ENCODE assay signal across 10 mouse cellular contexts in the genomic region with DNA sequence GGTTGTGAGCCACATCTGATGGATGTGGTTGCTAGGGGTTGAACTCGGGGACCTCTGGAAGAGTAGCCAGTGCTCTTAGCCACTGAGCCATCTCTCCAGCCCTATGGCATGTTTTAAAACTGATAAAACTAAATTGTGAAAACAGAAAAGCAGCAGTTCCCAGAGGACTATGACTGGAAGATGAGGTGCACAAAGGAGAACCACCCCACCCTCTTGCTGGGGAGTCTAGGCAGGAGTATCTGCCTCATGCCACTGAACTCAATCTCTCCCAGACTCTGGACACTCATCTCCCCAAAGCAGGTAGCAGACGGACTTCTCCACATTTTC. TPM values are rescaled to one million over a fixed set of nuclear protein-coding genes. Genes with fewer than 3 reads are reported as not detected.
A peak's percentile ranks its signal among the peaks of the same experiment; 100 is the strongest.
DNase-seq lines count a peak whose midpoint lies in the region; ATAC-seq and TF ChIP-seq lines count a peak whose summit lies in the region.
"Had no signal": no experiment of that assay in that cellular context is flagged by ENCODE, and none has a peak within 500 bp of the region (broad histone marks: within the 10 kb centered on the region; RNA-seq: fewer than 3 reads in every experiment).

No protein-coding gene starts in this region.

- no peaks in the 10 kb centered on the region for H3K9me3 ChIP-seq in forebrain, embryonic 12.5 days
- H3K9me3 ChIP-seq in forebrain, postnatal 0 days (ENCODE audit: low read length), result no peaks in the 10 kb centered on the region
- no peaks in the 10 kb centered on the region for H3K9me3 ChIP-seq in lung, embryonic 16.5 days (ENCODE audit: control insufficient read depth, low read length)
- no peaks in the 10 kb centered on the region for H3K9me3 ChIP-seq in hindbrain, embryonic 14.5 days (ENCODE audit: control insufficient read depth, low read length)
- no peaks in the 10 kb centered on the region for H3K9me3 ChIP-seq in neural tube, embryonic 12.5 days

- no peak overlapping the region; the same call in 1 of the 2 replicates for H3K27ac ChIP-seq in forebrain, embryonic 12.5 days
- H3K27ac ChIP-seq in forebrain, postnatal 0 days (ENCODE audit: low read depth, low read length), result no peak overlapping the region
- peak overlapping the region; percentile 89 for H3K27ac ChIP-seq in lung, embryonic 16.5 days (ENCODE audit: low read length)
- H3K27ac ChIP-seq in hindbrain, embryonic 14.5 days, result no peak overlapping the region
- H3K27ac ChIP-seq in neural tube, embryonic 12.5 days, result no peak overlapping the region

- ATAC-seq in forebrain, embryonic 12.5 days (ENCODE audit: low FRiP score), result no peak
- no peak for ATAC-seq in forebrain, postnatal 0 days
- ATAC-seq in lung, embryonic 16.5 days (ENCODE audit: low read depth), result no peak
- no peak for ATAC-seq in hindbrain, embryonic 14.5 days (ENCODE audit: low FRiP score)
- ATAC-seq in neural tube, embryonic 12.5 days (ENCODE audit: low FRiP score, low read depth), result no peak
- ATAC-seq in erythroid progenitor cell, adult 5-6 weeks (replicated peaks; ENCODE audit: low FRiP score, poor library complexity, severe bottlenecking), result no peak

- peaks cover 18% of the 10 kb centered on the region for H3K4me1 ChIP-seq in forebrain, embryonic 12.5 days
- H3K4me1 ChIP-seq in forebrain, postnatal 0 days (ENCODE audit: insufficient read depth), result peaks cover 5% of the 10 kb centered on the region; the same call in 1 of the 2 replicates
- H3K4me1 ChIP-seq in lung, embryonic 16.5 days (replicated peaks; ENCODE audit: control insufficient read depth, insufficient read depth, low read length), result peaks cover 24% of the 10 kb centered on the region
- 0 out of 2 replicates have a peak, but pooled peaks cover 11% of the 10 kb centered on the region for H3K4me1 ChIP-seq in hindbrain, embryonic 14.5 days (replicated peaks; ENCODE audit: control insufficient read depth, insufficient read depth, low read length)
- peaks cover 16% of the 10 kb centered on the region; the same call in 1 of the 2 replicates for H3K4me1 ChIP-seq in neural tube, embryonic 12.5 days

- no peaks in the 10 kb centered on the region for H3K27me3 ChIP-seq in forebrain, embryonic 12.5 days
- no peaks in the 10 kb centered on the region for H3K27me3 ChIP-seq in forebrain, postnatal 0 days (ENCODE audit: insufficient read depth, low read length)
- no peaks in the 10 kb centered on the region for H3K27me3 ChIP-seq in lung, embryonic 16.5 days (ENCODE audit: control insufficient read depth, insufficient read depth, low read depth, low read length)
- H3K27me3 ChIP-seq in hindbrain, embryonic 14.5 days (ENCODE audit: control insufficient read depth, insufficient read depth, low read length), result no peaks in the 10 kb centered on the region
- H3K27me3 ChIP-seq in neural tube, embryonic 12.5 days (replicated peaks), result no peaks in the 10 kb centered on the region

- no peak for DNase-seq in forebrain, postnatal 0 days
- DNase-seq in lung, postnatal 10 days, result no peak
- no peak for DNase-seq in hindbrain, embryonic 14.5 days (ENCODE audit: low spot score)
- DNase-seq in adrenal gland, postnatal 36 days, result no peak
- DNase-seq: kidney, adult 8-10 months; right cerebral cortex, adult 18-20 months had no signal

- no peak for TF ChIP-seq CTCF in forebrain, postnatal 0 days (IDR thresholded peaks at IDR 0.05; ENCODE audit: low read depth)

- no peak overlapping the region for H3K9ac ChIP-seq in forebrain, embryonic 12.5 days
- no peak overlapping the region for H3K9ac ChIP-seq in forebrain, postnatal 0 days
- no peak overlapping the region; the same call in 1 of the 2 replicates for H3K9ac ChIP-seq in lung, embryonic 16.5 days (ENCODE audit: low read length)
- H3K9ac ChIP-seq in hindbrain, embryonic 14.5 days, result no peak overlapping the region
- H3K9ac ChIP-seq in neural tube, embryonic 12.5 days, result no peak overlapping the region; the same call in 1 of the 2 replicates

- peak overlapping the region; percentile 72 for H3K4me2 ChIP-seq in forebrain, embryonic 12.5 days
- H3K4me2 ChIP-seq in forebrain, postnatal 0 days (ENCODE audit: low read depth), result no peak overlapping the region
- H3K4me2 ChIP-seq in lung, embryonic 16.5 days (ENCODE audit: low read depth, low read length), result peak overlapping the region; percentile 57
- peak overlapping the region; percentile 71; the same call in 1 of the 2 replicates for H3K4me2 ChIP-seq in hindbrain, embryonic 14.5 days (replicated peaks)
- 0 out of 2 replicates have a peak overlapping the region, but pooled peaks have one; percentile 75 for H3K4me2 ChIP-seq in neural tube, embryonic 12.5 days (replicated peaks)

- H3K36me3 ChIP-seq in forebrain, embryonic 12.5 days (replicated peaks), result peaks cover 9% of the 10 kb centered on the region; the same call in 1 of the 2 replicates
- no peaks in the 10 kb centered on the region for H3K36me3 ChIP-seq in forebrain, postnatal 0 days (ENCODE audit: insufficient read depth)
- peaks cover 18% of the 10 kb centered on the region for H3K36me3 ChIP-seq in lung, embryonic 16.5 days (ENCODE audit: control insufficient read depth, insufficient read depth, low read length)
- no peaks in the 10 kb centered on the region for H3K36me3 ChIP-seq in hindbrain, embryonic 14.5 days (replicated peaks; ENCODE audit: control insufficient read depth, insufficient read depth)
- H3K36me3 ChIP-seq in neural tube, embryonic 12.5 days, result peaks cover 7% of the 10 kb centered on the region; the same call in 1 of the 2 replicates

- WGBS in forebrain, embryonic 12.5 days, result 45% methylated on average over 2 of the region's 2 CpGs
- WGBS in forebrain, postnatal 0 days, result 45% methylated on average over 2 of the region's 2 CpGs
- 32% methylated on average over 2 of the region's 2 CpGs for WGBS in lung, embryonic 16.5 days
- WGBS in hindbrain, embryonic 14.5 days, result 52% methylated on average over 2 of the region's 2 CpGs
- 50% methylated on average over 2 of the region's 2 CpGs for WGBS in neural tube, embryonic 12.5 days

- H3K4me3 ChIP-seq in forebrain, embryonic 12.5 days (replicated peaks), result no peak overlapping the region
- H3K4me3 ChIP-seq in forebrain, postnatal 0 days (ENCODE audit: low read depth, low read length), result no peak overlapping the region
- peak overlapping the region; percentile 69 for H3K4me3 ChIP-seq in lung, embryonic 16.5 days (ENCODE audit: low read length)
- no peak overlapping the region for H3K4me3 ChIP-seq in hindbrain, embryonic 14.5 days (replicated peaks; ENCODE audit: low read length)
- H3K4me3 ChIP-seq in neural tube, embryonic 12.5 days, result no peak overlapping the region

RNA-seq across cellular contexts. Expression of a gene that starts 0.9 kb away (rescaled TPM):
- polyA plus RNA-seq in forebrain, embryonic 12.5 days (2016; fragmentation: Nextera tagmentation; extraction: Ambion mirVana), result 1.5 and 1.7 TPM in 2 replicates
- total RNA-seq in forebrain, postnatal 0 days (2014; rRNA removed), result 1.9 and 2.5 TPM in 2 replicates
- 1.2 and 1.5 TPM in 2 replicates for polyA plus RNA-seq in forebrain, postnatal 0 days (2015; fragmentation: Nextera tagmentation; extraction: Ambion mirVana)
- 5.5 and 5.7 TPM in 2 replicates for polyA plus RNA-seq in lung, embryonic 16.5 days (2015; fragmentation: Nextera tagmentation; extraction: Ambion mirVana)
- polyA plus RNA-seq in hindbrain, embryonic 14.5 days (2014; fragmentation: Nextera tagmentation; extraction: Ambion mirVana), result 1.4 and 1.5 TPM in 2 replicates
- 1.5 and 2.0 TPM in 2 replicates for polyA plus RNA-seq in neural tube, embryonic 12.5 days (2016; fragmentation: Nextera tagmentation; extraction: Ambion mirVana)
- 4.0 and 4.6 TPM in 2 replicates for total RNA-seq in erythroid progenitor cell, adult 5-6 weeks (2015; ENCODE audit: low replicate concordance)
- 1.4 and 2.6 TPM in 2 replicates for total RNA-seq in erythroid progenitor cell, adult 5-6 weeks (2017; ENCODE audit: low replicate concordance)
- 10 to 100 TPM; 21.1 to 23.1 TPM for total RNA-seq in adrenal gland, postnatal 36 days (2021)

RNA-seq across cellular contexts. Expression of a gene that starts 15.1 kb away (rescaled TPM):
- polyA plus RNA-seq in forebrain, embryonic 12.5 days (2016; fragmentation: Nextera tagmentation; extraction: Ambion mirVana), result 28.6 and 28.8 TPM in 2 replicates
- total RNA-seq in forebrain, postnatal 0 days (2014; rRNA removed), result 8.1 and 8.5 TPM in 2 replicates
- polyA plus RNA-seq in forebrain, postnatal 0 days (2015; fragmentation: Nextera tagmentation; extraction: Ambion mirVana), result 12.4 and 13.9 TPM in 2 replicates
- polyA plus RNA-seq in lung, embryonic 16.5 days (2015; fragmentation: Nextera tagmentation; extraction: Ambion mirVana), result 87.5 and 90.2 TPM in 2 replicates
- 13.9 and 16.4 TPM in 2 replicates for polyA plus RNA-seq in hindbrain, embryonic 14.5 days (2014; fragmentation: Nextera tagmentation; extraction: Ambion mirVana)
- polyA plus RNA-seq in neural tube, embryonic 12.5 days (2016; fragmentation: Nextera tagmentation; extraction: Ambion mirVana), result 29.0 and 31.7 TPM in 2 replicates
- total RNA-seq in erythroid progenitor cell, adult 5-6 weeks (2015; ENCODE audit: low replicate concordance), result 2.2 and 2.5 TPM in 2 replicates
- 5.6 and 6.7 TPM in 2 replicates for total RNA-seq in erythroid progenitor cell, adult 5-6 weeks (2017; ENCODE audit: low replicate concordance)
- 100 to 1,000 TPM in 1 of 2 experiments, 10 to 100 TPM in 1; 51.4 to 106 TPM for total RNA-seq in adrenal gland, postnatal 36 days (2021)

RNA-seq across cellular contexts. Expression of a gene that starts 20.9 kb away (rescaled TPM):
- polyA plus RNA-seq in forebrain, embryonic 12.5 days (2016; fragmentation: Nextera tagmentation; extraction: Ambion mirVana), result 18.2 and 20.3 TPM in 2 replicates
- total RNA-seq in forebrain, postnatal 0 days (2014; rRNA removed), result 44.2 and 53.6 TPM in 2 replicates
- 15.4 and 17.2 TPM in 2 replicates for polyA plus RNA-seq in forebrain, postnatal 0 days (2015; fragmentation: Nextera tagmentation; extraction: Ambion mirVana)
- 11.0 and 12.1 TPM in 2 replicates for polyA plus RNA-seq in lung, embryonic 16.5 days (2015; fragmentation: Nextera tagmentation; extraction: Ambion mirVana)
- 21.0 and 21.8 TPM in 2 replicates for polyA plus RNA-seq in hindbrain, embryonic 14.5 days (2014; fragmentation: Nextera tagmentation; extraction: Ambion mirVana)
- polyA plus RNA-seq in neural tube, embryonic 12.5 days (2016; fragmentation: Nextera tagmentation; extraction: Ambion mirVana), result 19.9 and 20.6 TPM in 2 replicates
- total RNA-seq in erythroid progenitor cell, adult 5-6 weeks (2015; ENCODE audit: low replicate concordance), result 7.2 and 8.4 TPM in 2 replicates
- 5.7 and 7.6 TPM in 2 replicates for total RNA-seq in erythroid progenitor cell, adult 5-6 weeks (2017; ENCODE audit: low replicate concordance)
- 10 to 100 TPM; 28.7 to 30.8 TPM for total RNA-seq in adrenal gland, postnatal 36 days (2021)

RNA-seq across cellular contexts. Expression of a gene that starts 22.6 kb away (rescaled TPM):
- polyA plus RNA-seq in forebrain, embryonic 12.5 days (2016; fragmentation: Nextera tagmentation; extraction: Ambion mirVana), result not detected in 2 replicates
- not detected in 2 replicates for total RNA-seq in forebrain, postnatal 0 days (2014; rRNA removed)
- polyA plus RNA-seq in forebrain, postnatal 0 days (2015; fragmentation: Nextera tagmentation; extraction: Ambion mirVana), result not detected in 2 replicates
- not detected in 2 replicates for polyA plus RNA-seq in lung, embryonic 16.5 days (2015; fragmentation: Nextera tagmentation; extraction: Ambion mirVana)
- polyA plus RNA-seq in hindbrain, embryonic 14.5 days (2014; fragmentation: Nextera tagmentation; extraction: Ambion mirVana), result not detected in 2 replicates
- polyA plus RNA-seq in neural tube, embryonic 12.5 days (2016; fragmentation: Nextera tagmentation; extraction: Ambion mirVana), result not detected in 2 replicates
- total RNA-seq in erythroid progenitor cell, adult 5-6 weeks (2015; ENCODE audit: low replicate concordance), result not detected in 2 replicates
- total RNA-seq in erythroid progenitor cell, adult 5-6 weeks (2017; ENCODE audit: low replicate concordance), result not detected in 2 replicates
- not detected for total RNA-seq in adrenal gland, postnatal 36 days (2021)

RNA-seq across cellular contexts. Expression of a gene that starts 25.6 kb away (rescaled TPM):
- polyA plus RNA-seq in forebrain, embryonic 12.5 days (2016; fragmentation: Nextera tagmentation; extraction: Ambion mirVana), result 187 and 198 TPM in 2 replicates
- total RNA-seq in forebrain, postnatal 0 days (2014; rRNA removed), result 7.4 and 11.6 TPM in 2 replicates
- 8.9 and 9.9 TPM in 2 replicates for polyA plus RNA-seq in forebrain, postnatal 0 days (2015; fragmentation: Nextera tagmentation; extraction: Ambion mirVana)
- polyA plus RNA-seq in lung, embryonic 16.5 days (2015; fragmentation: Nextera tagmentation; extraction: Ambion mirVana), result 124 and 130 TPM in 2 replicates
- polyA plus RNA-seq in hindbrain, embryonic 14.5 days (2014; fragmentation: Nextera tagmentation; extraction: Ambion mirVana), result 14.1 and 15.9 TPM in 2 replicates
- 94.7 and 95.2 TPM in 2 replicates for polyA plus RNA-seq in neural tube, embryonic 12.5 days (2016; fragmentation: Nextera tagmentation; extraction: Ambion mirVana)
- total RNA-seq in erythroid progenitor cell, adult 5-6 weeks (2015; ENCODE audit: low replicate concordance), result 86.9 and 122 TPM in 2 replicates
- total RNA-seq in erythroid progenitor cell, adult 5-6 weeks (2017; ENCODE audit: low replicate concordance), result 178 and 179 TPM in 2 replicates
- total RNA-seq in adrenal gland, postnatal 36 days (2021), result 1 to 10 TPM; 5.9 to 9.4 TPM
